Mouse (Mus musculus) stomach, embryonic 14.5 days (tissue): ENCODE data around the gene Ttc7b. TPM values are rescaled to one million over a fixed set of nuclear protein-coding genes. Genes with fewer than 3 reads are reported as not detected.

Experiments used
- ATAC-seq: fragments of 200-750 bp; cut with Nextera tagmentation; 2 replicates; pipeline ENCODE4 v1.8.0; 2017; ENCODE audit warnings: low read depth, moderate TSS enrichment; ENCODE audit not compliant: insufficient number of reproducible peaks, insufficient read depth, low FRiP score
- H3K27ac ChIP-seq: fragments of 300-500 bp; sonication (generic); 2 replicates; pipeline ENCODE4 v1.5.1; 2014; ENCODE audit warnings: mild to moderate bottlenecking, low read length, moderate library complexity, mixed read lengths
- H3K27me3 ChIP-seq: fragments of 300-500 bp; sonication (generic); 2 replicates; pipeline ENCODE4 v1.6.1; 2014; ENCODE audit warnings: low read length, control low read depth, mixed read lengths; ENCODE audit not compliant: control insufficient read depth, insufficient read depth
- H3K36me3 ChIP-seq: fragments of 300-500 bp; sonication (generic); 2 replicates; pipeline ENCODE4 v1.6.1; 2014; ENCODE audit warnings: mild to moderate bottlenecking, control low read depth, low read length, moderate library complexity, mixed read lengths; ENCODE audit not compliant: control insufficient read depth, insufficient read depth
- H3K4me1 ChIP-seq: fragments of 300-500 bp; sonication (generic); 2 replicates; pipeline ENCODE4 v1.6.1; 2014; ENCODE audit warnings: low read length, control low read depth, mixed read lengths; ENCODE audit not compliant: control insufficient read depth, insufficient read depth
- H3K4me2 ChIP-seq: fragments of 300-500 bp; sonication (generic); replicated peaks from 2 replicates; pipeline ENCODE4 v1.6.1; 2014; ENCODE audit warnings: low read depth, low read length, control low read depth
- H3K4me3 ChIP-seq: fragments of 300-500 bp; sonication (generic); 2 replicates; pipeline ENCODE4 v1.5.1; 2014; ENCODE audit warnings: low read depth, low read length, control low read depth
- H3K9ac ChIP-seq: fragments of 300-500 bp; sonication (generic); replicated peaks from 2 replicates; pipeline ENCODE4 v1.6.1; 2014; ENCODE audit warnings: low read depth, mild to moderate bottlenecking, control low read depth, low read length, moderate library complexity, mixed read lengths
- H3K9me3 ChIP-seq: fragments of 300-500 bp; sonication (generic); 2 replicates; pipeline ENCODE4 v1.6.1; 2016; ENCODE audit warnings: low read depth, low read length, control low read depth; ENCODE audit not compliant: control insufficient read depth
- WGBS: fragments of 180-500 bp; shearing (Covaris S2); extraction: QIAGEN DNeasy Blood & Tissue Kit; methylation state at CpG from one replicate; pipeline ENCODE4 v1.1.7; 2014; 5-methylcytosine and 5-hydroxymethylcytosine counted together
- polyA plus RNA-seq: library from polyadenylated mRNA; unstranded; fragments of >200 nt; fragmentation: Nextera tagmentation; extraction: Ambion mirVana; gene quantifications from 2 replicates; pipeline ENCODE4 v1.2.1, GENCODE M21; 2014

Ttc7b gene
- polyA plus RNA-seq, 1 experiment from 2014 or later, result 6.4 TPM

- Histone ChIP-seq H3K36me3 (no peaks in the 10 kb centered on the region), H3K4me3 (no peak overlapping the region), H3K9me3 (no peaks in the 10 kb centered on the region), H3K4me2 (no peak overlapping the region), H3K9ac (no peak overlapping the region), H3K27me3 (no peaks in the 10 kb centered on the region), H3K27ac (no peak overlapping the region), H3K4me1 (no peaks in the 10 kb centered on the region)
- ATAC-seq, result no peak
- 76% methylated on average over 2 of the region's 2 CpGs for WGBS
Observed at GRCm38 (mm10) chr12:100260151-100260550, 260.5 kb downstream of the Ttc7b start.

GRCm38 (mm10) chr12:100257779-100258178, 262.8 kb downstream of the Ttc7b start:
- H3K4me1 ChIP-seq, result no peaks in the 10 kb centered on the region
- no peak overlapping the region for H3K4me2 ChIP-seq
- H3K27me3 ChIP-seq, result no peaks in the 10 kb centered on the region
- no peak overlapping the region for H3K4me3 ChIP-seq
- H3K36me3 ChIP-seq, result no peaks in the 10 kb centered on the region
- H3K27ac ChIP-seq, result no peak overlapping the region
- no peaks in the 10 kb centered on the region for H3K9me3 ChIP-seq
- no peak for ATAC-seq
- WGBS, result 66% methylated on average over 3 of the region's 3 CpGs
- no peak overlapping the region for H3K9ac ChIP-seq

DNA sequence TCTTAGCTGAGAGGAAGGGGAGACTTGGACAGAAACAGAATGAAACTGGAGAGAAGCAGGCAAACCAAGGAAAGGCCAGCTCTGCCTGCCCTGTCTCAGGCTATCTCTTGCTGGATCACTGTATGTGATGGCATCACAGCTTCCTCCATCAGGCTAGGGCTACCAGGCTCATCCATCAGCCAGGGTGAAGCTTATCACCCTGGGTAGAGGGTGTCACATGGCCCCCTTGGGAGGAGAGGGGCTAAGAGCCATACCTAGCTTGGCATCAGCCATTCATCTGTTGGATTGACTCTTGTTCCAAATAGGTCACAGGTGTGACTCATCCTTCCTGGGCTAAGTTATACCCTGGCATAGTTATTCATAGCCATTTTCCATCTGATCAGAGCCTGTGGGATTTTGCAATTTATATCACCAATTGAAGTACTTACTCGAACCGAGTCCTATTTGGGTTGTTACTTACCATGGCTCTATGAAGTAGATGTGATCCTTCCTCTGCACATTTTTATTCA, 265.1 kb downstream of the Ttc7b start:
- no peaks in the 10 kb centered on the region for H3K27me3 ChIP-seq
- no peaks in the 10 kb centered on the region for H3K36me3 ChIP-seq
- ATAC-seq, result no peak
- no peak overlapping the region for H3K4me2 ChIP-seq
- no peak overlapping the region for H3K4me3 ChIP-seq
- H3K27ac ChIP-seq, result no peak overlapping the region
- H3K9ac ChIP-seq, result no peak overlapping the region
- WGBS, result 88% methylated on average over 2 of the region's 2 CpGs
- H3K4me1 ChIP-seq, result no peaks in the 10 kb centered on the region
- no peaks in the 10 kb centered on the region for H3K9me3 ChIP-seq

GRCm38 (mm10) chr12:100254471-100254870, 266.2 kb downstream of the Ttc7b start:
- H3K4me1 ChIP-seq, result no peaks in the 10 kb centered on the region
- ATAC-seq, result no peak
- no peaks in the 10 kb centered on the region for H3K36me3 ChIP-seq
- no peaks in the 10 kb centered on the region for H3K9me3 ChIP-seq
- no peak overlapping the region for H3K4me3 ChIP-seq
- H3K9ac ChIP-seq, result no peak overlapping the region
- WGBS, result 81% methylated on average over 4 of the region's 4 CpGs
- H3K4me2 ChIP-seq, result no peak overlapping the region
- H3K27me3 ChIP-seq, result no peaks in the 10 kb centered on the region
- H3K27ac ChIP-seq, result no peak overlapping the region

Other genes with a start within 250 kb of the Ttc7b start
- gene Rps6ka5, start 206.2 kb upstream of the Ttc7b start, polyA plus RNA-seq, result 4.7 and 5.4 TPM in 2 replicates